Mouse (Mus musculus): Measurements from ENCODE around the gene Naglu.

Naglu gene

GRCm38 (mm10) chr11:101069391-101070188 is at the start of gene Naglu:
Gene Naglu (plus strand): TSS chr11:101070012.
- peak; percentile 87 for DNase-seq (ENCODE audit: low read depth, low spot score)

GRCm38 (mm10) chr11:101023371-101023770 is 46.4 kb upstream of the Naglu start:
- no peak for DNase-seq (ENCODE audit: low read depth, low spot score)

GRCm38 (mm10) chr11:101024001-101024400 is 45.8 kb upstream of the Naglu start:
- DNase-seq (ENCODE audit: low read depth, low spot score): no peak

DNA sequence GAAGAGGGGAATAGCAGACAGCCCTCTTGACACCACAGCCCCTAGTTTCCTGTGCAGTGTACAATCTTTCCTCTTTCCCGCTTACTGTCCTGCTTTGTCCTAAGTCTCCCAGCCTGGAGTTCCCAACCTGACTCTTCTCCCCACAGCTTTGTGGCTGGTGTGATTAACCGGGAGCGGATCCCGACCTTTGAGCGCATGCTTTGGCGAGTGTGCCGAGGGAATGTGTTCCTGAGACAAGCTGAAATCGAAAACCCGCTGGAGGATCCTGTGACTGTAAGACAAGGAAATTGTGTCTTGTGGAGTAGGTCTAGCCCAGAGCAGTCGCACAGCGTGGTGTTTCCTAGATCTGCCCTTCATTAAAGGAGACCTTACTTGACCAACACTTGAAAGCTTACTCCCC is 42.7 kb upstream of the Naglu start:
- DNase-seq (ENCODE audit: low read depth, low spot score): no peak

GRCm38 (mm10) chr11:101029320-101029719 is 40.5 kb upstream of the Naglu start:
- no peak for DNase-seq (ENCODE audit: low read depth, low spot score)

DNA sequence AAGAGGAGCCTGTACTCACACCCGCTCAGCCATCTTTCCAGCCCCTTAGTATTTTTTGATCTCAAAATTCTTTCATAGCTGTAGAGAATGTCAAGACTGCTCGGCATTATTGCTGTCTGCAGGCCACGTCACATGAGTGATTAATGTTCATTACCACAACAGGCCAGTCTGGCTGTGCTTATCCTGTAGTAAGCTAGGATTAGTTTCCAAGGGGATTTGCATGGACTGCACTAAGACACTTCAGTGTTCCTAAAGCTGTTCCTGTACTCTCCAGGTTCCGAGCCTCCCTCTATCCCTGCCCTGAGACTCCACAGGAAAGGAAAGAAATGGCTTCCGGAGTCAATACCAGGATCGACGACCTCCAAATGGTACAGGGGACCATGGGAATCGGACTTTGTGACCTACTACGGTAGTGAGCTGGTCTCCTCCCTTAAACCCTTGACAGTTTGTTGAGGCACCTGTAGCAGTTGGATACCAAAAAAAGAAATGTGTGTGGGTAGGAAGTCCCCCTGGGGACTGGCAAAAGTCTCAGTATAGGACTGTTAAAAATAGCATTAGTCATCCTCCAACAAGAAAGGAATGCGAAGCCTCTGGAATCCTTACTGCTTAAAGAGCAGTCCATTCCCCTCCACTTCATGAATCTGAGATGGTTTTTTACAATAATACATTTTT is 39.5 kb upstream of the Naglu start:
- no peak for DNase-seq (ENCODE audit: low read depth, low spot score)

DNA sequence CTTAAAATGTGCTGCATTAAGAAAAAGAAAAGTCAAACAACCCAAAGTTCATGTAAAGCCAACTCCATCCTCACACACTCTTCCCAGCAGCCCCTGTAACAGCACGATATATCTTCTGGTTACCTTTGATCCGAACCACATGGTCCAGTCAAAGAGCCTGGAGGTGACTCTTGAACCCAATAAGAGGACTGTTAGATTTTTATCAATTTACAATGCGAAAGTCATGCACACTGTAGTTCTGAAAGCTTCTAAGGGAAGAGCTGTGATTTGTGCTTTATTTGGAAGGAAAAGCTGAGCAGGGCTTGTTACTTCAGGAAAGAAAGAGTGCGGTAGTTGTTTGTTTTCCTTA is 39.0 kb upstream of the Naglu start:
- no peak for DNase-seq (ENCODE audit: low read depth, low spot score)

DNA sequence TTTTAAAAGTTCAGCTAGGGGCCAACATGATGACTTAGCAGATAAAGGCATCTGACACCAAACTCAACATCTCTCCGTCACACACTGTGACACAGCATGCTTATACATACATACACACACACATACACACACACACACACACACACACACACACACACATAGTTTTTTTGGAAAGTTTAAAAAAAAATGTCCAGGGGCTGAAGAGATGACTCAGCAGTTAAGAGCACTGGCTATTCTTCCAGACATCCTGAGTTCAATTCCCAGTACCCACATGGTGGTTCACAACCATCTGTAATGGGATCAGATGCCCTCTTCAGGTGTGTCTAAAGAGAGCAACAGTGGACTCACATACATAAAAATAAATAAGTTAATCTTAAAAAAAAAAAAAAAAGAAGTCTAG is 38.3 kb upstream of the Naglu start:
- DNase-seq (ENCODE audit: low read depth, low spot score): no peak

DNA sequence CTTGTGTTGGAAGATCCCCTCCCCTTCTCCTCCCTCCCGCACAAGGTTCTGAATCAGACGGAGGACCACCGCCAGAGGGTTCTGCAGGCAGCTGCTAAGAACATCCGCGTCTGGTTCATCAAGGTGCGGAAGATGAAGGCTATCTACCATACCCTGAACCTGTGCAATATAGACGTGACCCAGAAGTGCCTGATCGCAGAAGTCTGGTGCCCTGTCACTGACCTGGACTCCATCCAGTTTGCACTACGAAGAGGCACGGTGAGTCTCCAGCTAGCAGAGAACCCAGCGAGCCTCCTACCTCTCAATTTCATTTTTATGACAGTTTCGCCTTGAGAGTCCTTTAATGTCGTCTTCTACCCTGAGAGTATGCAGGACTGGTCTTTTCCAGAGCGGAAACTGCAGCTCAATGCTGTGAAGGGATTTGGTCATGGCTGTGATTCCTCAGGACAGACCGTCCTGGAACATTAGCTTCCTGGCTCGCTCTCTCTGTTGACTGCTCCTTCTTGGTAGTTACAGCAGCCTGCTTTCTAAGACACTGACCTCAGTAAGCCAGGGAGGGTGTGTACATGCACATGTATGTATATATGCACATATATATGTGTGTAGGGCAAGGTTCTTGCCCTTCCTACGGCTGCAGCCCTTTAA is 35.8 kb upstream of the Naglu start:
- DNase-seq (ENCODE audit: low read depth, low spot score): no peak

- no peak for DNase-seq (ENCODE audit: low read depth, low spot score)
These were observed 35.0 kb upstream of the Naglu start for GRCm38 (mm10) chr11:101034614-101035327.

DNA sequence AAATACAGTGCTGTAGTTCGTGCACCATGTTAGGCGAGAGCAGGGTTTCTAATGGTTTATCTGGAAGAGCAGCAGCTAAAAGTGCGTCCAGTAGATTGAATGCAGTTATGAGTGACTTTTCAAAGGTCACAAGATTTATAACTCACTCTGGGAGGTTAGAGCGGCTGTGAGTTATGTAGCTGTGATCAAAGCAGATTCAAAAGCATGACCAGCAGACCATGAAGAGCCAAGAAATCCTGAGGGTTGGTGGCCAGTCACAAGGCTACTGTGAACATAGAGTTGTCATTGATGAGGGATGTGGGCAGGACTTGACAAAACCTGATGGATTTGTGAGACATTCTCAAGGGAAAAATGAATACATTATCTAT is 34.5 kb upstream of the Naglu start:
- no peak for DNase-seq (ENCODE audit: low read depth, low spot score)

DNA sequence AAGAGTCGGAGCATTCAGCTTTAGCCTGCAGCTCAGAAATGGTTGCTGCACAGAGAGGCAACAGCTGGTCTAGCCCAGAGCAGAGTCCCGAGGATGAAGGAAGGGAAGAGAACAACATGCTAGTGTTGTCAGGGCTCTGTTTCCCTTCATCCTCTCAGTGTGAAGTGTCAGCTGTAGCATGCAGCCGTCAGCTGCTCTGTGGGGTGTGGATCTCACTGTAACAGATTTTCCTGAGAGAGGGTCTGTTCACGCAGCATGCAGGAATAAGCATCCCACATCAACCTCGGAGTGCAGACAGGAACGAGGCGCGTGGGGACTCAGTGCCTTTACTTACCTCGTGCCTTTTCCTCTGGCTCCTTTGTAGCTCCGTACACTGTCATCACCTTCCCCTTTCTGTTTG is 32.0 kb upstream of the Naglu start:
- DNase-seq (ENCODE audit: low read depth, low spot score): no peak

- DNase-seq (ENCODE audit: low read depth, low spot score): no peak
These were observed 24.0 kb upstream of the Naglu start for GRCm38 (mm10) chr11:101045826-101046225.

GRCm38 (mm10) chr11:101046440-101046839 is 23.4 kb upstream of the Naglu start:
- no peak for DNase-seq (ENCODE audit: low read depth, low spot score)

GRCm38 (mm10) chr11:101047502-101047901 is 22.3 kb upstream of the Naglu start:
- DNase-seq (ENCODE audit: low read depth, low spot score): no peak

DNA sequence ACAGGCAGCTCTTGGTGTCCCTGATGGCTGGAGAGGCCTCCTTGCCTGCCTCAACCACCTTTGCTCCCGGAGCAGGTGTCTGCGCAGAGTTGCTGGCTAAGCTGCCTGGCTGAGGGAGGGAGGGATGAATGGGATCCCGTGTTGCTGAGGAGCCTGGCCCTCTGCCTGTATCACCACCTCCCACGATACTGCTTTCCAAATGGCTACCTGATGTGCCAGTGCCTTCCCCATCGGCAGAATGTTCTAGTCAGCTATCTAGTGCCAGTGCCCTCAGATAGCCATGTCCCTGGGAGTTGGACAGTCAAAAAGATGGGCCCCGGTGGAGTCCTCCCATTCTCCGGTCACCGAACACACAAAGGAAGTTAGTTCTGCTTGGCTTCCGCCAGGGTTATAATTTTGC is 19.5 kb upstream of the Naglu start:
- no peak for DNase-seq (ENCODE audit: low read depth, low spot score)

- DNase-seq (ENCODE audit: low read depth, low spot score): no peak
These were observed 18.7 kb upstream of the Naglu start for GRCm38 (mm10) chr11:101051051-101051493.

GRCm38 (mm10) chr11:101051617-101052016 is 18.2 kb upstream of the Naglu start:
- no peak for DNase-seq (ENCODE audit: low read depth, low spot score)

DNA sequence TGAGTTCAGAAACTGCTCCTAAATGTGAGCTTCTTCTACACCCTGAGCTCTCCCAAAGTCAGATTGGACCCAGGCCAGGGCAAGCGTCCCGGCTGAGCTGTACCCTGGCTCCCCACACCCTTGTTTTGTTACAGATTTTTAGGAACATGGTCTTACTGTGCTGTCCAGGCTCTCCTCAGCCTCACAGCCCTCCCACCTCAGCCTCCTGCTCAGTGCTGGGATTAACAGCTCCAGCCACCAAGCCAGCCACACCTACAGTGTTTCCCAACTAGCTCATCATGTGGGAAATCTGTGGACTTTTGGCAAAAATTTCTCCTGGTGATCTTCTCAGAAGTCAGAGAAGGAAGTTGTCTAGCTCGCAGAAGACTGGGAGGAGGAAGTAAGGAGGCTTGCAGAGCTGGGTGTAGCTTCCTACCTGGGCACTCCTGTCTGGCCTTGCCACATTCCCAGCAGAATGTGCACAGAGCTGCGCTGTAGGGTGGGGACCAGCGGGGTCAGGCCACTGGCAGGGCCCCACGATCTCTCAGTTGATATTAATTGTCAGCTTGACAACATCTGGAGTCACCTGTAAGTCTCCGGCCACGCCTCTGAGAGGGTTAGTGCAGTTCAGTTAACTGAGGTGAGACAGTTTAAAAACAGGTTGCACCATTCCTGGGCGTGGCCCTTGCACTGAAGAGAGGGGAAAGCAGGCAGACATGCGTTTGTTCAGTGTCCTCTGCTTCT is 16.9 kb upstream of the Naglu start:
- DNase-seq (ENCODE audit: low read depth, low spot score): no peak

- peak; percentile 70 for DNase-seq (ENCODE audit: low read depth, low spot score)
These were observed 15.8 kb upstream of the Naglu start for GRCm38 (mm10) chr11:101053974-101054373.

- DNase-seq (ENCODE audit: low read depth, low spot score): no peak
These were observed 14.4 kb upstream of the Naglu start for GRCm38 (mm10) chr11:101055418-101055817.

Data from ZHBTc4 (cell line).